Mouse (Mus musculus): ENCODE measurements around the gene Xylt1. TPM values are rescaled to one million over a fixed set of nuclear protein-coding genes. Genes with fewer than 3 reads are reported as not detected.

The Xylt1 gene
- polyA plus RNA-seq (2014; fragmentation: Illumina TruSeq; extraction: RNeasy Lipid Tissue Mini Kit (QIAGEN cat#74804)): 5.8 TPM

GRCm38 (mm10) chr7:117380418-117381187, at the start of gene Xylt1:
Xylt1 (plus strand) TSS chr7:117380979.

Data from ovary, adult 10 weeks (tissue).